Mouse (Mus musculus): ENCODE measurements around the gene Zfp566.

DNA sequence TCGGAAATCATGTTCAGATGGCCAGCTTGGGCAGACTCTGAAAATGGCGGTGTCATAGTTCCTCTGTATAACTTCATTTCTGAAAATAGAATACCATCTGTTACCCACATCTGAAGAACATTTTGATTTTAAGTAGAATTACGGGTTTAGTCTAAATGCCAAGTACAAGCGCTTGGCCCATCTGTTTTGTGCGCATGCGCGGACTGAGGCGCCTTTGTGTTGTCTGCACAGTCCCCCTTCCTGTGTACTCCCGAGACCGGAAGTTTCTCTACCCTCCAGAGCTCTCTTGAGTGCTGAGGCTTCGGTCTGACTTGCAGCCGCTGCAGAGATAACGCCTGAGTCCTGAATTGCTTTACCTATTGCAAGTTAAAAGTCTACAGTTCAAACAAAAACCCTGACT, 9.0 kb upstream of the Zfp566 start:
- TF ChIP-seq EP300 (IDR thresholded peaks at IDR 0.05; ENCODE audit: insufficient read depth, low read depth, low read length) (no peak), CTCF (IDR thresholded peaks at IDR 0.05; ENCODE audit: low read depth, low read length) (no peak), POLR2A (IDR thresholded peaks at IDR 0.05; ENCODE audit: insufficient read depth, low read length) (no peak)

Data from ES-Bruce4 (cell line).